Mouse (Mus musculus) adrenal gland, adult 18-20 months (tissue): ENCODE data around the gene Pnck. TPM values are rescaled to one million over a fixed set of nuclear protein-coding genes. Genes with fewer than 3 reads are reported as not detected.

Source experiments
- DNase-seq, 2 experiments: peaks; one replicate each; pipeline ENCODE4 v3.0.0; 2021 to 2022; ENCODE audit warnings: low spot score in 2 of 2
- long read RNA-seq, 2 experiments: library from polyadenylated mRNA; stranded (forward); transcript quantifications; one replicate each; pipeline ENCODE4 v2.0.0; 2021
- total RNA-seq, 2 experiments: library from RNA; stranded (reverse); gene quantifications; 1 replicate in 1 of 2; 2 replicates in 1 of 2; pipeline ENCODE4 v1.2.3; 2021

Gene Pnck
- 10 to 100 TPM; 10.6 to 11.7 TPM for total RNA-seq
- long read RNA-seq, experiment 1, partial matches to known transcripts, result 0 of 6 reads
- long read RNA-seq, experiment 1, other reads (novel, unspliced or antisense), result 1 of 6 reads
- long read RNA-seq, experiment 2, transcript Pnck-202 (12 exons, 1,532 nt), result major isoform, 5 of 15 reads
- long read RNA-seq, experiment 2, partial matches to known transcripts, result 2 of 15 reads
- long read RNA-seq, experiment 2, other reads (novel, unspliced or antisense), result 6 of 15 reads

DNA sequence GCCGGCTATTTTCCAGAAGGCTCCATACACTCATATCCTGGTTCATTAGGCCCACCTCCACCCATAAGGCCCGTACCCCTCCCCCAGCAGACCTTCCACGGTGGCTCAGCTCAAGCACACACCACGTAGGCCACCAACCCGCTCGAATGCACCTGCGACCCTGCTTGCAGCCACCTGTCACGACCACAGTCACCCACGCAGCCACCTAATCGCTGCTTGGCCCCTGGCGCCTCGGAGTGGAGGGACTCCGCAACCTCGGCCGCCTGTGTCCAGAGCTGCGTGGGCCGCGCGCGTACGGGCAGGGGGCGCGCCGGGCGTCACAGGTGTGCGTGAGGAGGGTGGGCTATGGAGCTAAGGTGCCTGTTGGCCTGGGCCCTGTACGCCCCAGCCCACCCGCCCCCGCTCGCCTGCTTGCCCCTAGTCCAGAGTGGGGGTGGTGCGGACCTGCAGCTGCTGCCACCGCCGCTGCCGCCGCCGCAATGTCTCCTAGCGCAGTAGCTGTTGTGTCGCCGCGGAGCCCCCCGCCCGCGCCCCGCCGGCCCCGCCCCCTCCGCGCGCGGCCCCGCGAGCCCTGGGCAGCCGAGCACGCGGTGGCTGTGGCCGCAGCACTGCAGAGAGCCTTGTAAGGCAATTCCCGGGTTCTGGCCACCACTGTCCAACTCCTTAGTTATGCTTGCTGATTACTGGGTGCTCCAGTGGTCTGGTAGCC, at the start of gene Pnck:
Gene Pnck (minus strand): TSS at position 543 of the 709 bp plus-strand sequence.
- DNase-seq, result no peak

DNA sequence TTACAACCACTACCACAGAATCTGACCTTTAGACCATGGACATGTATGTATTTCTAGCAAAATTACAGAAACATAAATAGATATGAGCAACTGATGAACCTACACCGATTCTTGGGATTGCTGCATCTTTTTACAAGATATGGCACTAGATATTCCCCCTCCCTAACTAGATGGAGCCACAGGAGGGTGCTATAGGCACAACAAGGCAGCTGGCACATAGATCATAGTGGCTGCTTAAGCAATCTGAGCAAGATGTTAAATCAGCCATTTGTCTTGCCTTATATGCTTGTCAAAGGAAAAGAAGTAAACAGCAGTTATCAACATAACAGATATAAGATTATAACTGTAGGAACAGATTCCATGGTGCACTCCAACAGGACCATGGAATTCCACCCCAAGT, 40.6 kb upstream of the Pnck start:
- no peak for DNase-seq

DNA sequence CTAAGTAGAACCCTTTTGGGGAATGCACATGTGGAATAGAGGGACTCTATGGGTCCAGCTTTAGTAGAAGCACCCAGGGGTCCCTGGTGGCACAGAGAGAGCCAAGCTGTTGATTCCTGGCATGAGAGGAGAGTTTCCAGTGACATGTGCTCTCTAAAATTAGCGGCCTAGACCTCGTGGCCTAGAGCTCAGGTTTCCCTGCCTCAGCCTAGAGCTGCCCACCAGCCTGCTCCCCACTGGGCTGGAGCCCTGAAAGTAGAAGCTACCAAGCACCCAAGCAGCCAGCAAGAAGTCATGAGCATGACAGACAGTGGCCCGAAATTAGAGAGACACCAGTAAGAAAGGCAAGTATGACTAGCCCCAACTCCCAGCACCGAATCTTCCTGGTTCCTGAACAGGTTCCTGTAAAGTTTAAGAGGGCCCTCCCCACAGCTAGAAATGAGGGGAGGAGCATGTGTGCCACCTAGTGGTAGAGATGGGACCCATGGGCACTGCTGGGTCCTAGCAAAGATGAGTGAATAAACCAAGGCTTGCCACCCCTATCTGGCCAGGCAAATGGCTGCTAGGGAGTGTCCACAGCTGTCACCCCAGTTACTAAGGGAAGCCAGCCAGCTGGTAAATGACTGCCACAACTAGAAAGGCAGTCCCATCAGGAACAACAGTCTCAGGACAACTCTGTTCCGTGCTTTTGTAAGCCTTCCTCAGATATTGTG, 31.2 kb upstream of the Pnck start:
- peak; percentile 37 to 45 for DNase-seq

DNA sequence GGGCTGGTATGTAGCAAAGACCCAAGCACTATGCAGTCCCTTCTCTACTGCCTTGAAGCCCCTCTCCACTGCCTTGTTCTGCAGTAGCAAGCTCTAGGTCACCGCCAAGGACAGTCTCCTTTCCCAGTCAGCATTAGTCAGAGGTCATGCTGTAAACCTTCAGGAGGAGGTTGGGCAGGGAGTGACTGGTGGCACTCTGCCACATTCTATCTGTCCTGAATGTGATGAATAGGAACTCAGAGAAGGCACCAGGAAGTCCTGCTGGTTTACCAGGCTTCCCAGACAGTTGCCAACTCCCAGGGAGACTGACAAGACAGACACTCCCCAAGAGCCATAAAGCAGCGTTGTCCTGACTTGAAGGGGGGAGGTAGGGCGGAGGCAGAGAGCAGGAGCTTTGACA, 25.7 kb upstream of the Pnck start:
- DNase-seq, result peak in 1 of 2 experiments; percentile 50

DNA sequence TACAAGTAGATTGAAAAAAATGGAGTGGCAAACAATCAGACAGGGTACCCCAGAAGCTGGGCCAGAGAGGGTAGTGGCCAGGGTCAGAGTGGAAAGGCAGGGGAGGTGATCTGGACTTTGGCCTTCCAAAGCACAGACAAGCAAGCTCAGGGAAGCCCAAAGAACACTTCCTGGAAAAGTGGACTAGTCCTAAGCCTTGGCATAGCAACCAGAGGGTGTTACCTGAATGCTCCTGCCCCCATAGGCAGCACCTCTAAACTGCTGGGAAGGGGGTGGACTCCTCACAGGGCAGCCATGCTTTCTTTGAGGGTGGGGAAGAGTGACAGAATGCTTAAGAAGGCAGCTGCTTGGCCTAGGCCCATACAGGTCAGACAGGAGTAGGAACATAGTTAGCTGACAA, 25.1 kb upstream of the Pnck start:
- DNase-seq, result no peak

DNA sequence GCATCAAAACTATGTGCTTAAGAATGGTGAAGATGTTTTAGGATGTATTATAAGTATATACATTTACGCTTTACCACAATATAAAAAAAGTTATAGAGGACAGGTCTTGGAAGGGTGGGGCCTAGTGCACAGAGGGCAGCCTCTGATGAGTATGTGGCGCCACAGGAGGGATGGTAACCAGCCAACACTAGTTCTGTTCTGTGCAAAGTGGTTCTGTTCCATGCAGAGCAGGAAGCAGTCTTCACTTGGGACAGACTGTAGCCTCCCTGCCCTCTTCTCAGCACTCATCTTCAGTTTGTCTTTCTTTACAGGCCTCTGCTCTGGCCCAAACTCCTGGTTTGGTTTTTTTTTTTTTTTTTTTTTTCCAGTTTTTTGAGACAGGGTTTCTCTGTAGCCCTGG, 24.2 kb upstream of the Pnck start:
- no peak for DNase-seq

DNA sequence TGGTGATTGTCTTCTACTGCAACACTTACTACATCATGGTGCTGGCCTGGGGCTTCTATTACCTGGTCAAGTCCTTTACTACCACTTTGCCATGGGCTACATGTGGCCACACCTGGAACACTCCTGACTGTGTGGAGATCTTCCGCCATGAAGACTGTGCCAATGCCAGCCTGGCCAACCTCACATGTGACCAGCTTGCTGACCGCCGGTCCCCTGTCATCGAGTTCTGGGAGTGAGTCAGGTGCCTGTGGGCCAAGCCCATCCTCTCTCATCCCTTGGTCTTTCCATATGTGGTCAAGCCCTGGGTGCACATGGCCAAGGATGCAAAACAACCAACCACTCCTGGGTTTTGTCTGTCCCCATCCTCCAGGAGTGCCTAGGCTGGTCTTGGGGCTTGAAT, 16.8 kb upstream of the Pnck start:
- DNase-seq, result no peak

DNA sequence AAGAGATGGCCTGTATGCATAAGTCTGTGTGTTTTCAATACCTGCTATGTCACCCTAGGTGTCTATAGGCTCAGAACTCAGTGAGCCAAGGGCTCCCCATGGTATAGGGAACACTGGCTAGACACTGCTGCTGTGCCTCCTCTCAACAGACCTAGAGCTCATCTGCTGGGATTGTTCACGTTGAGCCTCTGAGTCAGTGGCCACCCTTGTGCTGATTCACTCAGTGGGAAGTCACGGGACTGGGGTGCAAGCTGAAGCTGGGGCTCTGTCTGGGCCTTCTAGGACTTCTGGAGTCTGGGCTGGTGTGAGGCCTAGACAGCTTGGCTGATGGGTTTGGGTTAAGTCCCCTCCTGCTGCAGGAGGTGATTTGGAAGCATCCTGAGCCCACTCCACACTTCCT, 15.3 kb upstream of the Pnck start:
- DNase-seq, result peak in 1 of 2 experiments; percentile 29

DNA sequence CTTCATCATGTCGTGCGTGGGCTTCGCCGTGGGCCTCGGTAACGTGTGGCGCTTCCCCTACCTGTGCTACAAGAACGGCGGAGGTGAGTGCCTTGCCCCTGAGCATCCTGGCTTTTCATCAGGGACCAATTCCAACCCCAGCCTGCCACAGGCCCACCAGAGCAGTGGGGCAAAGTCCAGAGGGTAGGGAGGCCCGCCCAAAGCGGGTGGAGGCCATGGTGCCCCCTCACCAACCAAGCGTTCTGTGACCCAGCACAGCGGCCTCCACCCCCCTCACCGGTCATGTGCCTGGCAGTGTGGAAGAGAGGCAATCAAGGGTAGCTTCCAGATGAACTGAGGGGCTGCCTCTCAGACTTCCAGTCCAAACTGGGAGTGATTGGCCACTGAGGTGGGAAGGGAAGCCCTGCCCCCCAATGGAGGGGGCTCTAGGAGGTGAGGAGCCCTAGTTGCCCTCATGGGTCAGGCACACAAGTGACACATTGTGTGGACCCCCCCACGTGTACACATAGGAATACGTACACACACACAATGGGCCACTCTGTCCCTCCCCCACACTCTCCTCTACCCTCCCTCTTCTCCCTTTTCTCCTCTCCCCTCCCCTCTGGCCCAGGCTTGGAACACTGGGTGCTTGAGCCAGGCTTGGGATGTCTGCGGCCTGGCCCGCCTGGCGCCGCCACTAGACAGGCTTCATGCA, 14.2 kb upstream of the Pnck start:
- no peak for DNase-seq

DNA sequence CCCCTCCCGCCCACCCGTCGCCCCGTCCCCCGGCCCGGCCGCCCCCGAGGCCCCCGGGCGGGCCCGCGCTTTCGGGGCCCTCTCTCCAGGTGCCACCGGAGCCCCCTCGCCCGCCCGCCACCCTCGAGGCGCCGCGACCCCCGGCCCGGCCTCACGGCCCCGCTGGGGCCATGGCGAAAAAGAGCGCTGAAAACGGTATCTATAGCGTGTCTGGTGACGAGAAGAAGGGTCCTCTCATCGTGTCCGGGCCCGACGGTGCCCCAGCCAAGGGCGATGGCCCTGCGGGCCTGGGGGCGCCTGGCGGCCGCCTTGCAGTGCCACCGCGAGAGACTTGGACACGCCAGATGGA, 13.7 kb upstream of the Pnck start:
- no peak for DNase-seq

DNA sequence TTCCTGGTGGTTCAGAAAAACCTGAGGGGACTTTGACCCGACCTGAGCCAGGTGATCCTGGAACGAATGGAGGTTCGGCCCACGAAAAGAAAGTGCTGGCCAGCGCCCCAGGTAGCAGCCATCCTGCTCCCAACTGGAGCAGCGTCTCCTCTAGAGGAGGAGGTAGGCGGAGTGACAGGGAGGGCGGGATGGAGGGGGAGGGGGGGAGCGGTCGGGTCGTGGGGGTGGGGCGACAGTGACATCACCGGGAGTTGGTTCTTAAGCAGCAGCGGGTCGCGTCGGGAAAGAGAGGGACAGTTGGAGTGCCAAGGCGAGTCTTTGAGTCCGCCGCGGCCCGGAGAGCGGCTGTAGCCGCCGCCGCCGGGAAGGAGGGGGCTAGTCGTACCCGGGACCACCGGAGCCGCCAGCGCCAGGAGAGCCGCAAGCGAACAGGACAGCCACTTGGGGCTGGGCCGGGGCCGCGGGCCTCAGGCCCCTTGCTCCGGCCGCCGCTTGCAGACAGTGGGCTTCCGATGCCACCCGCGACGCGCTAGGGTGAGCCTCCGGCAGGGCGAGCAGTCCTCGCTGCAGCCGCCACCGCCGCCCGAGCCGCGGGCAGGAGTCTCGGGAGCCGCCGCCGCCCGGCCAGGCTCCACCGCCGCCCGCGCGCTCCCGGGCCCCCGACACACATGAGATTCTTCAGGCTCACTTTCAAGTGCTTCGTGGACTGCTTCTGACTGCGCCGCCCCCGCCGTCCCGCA, 13.1 kb upstream of the Pnck start, which contains the start of gene Slc6a8:
Gene Slc6a8 (plus strand): TSS at position 272 of the 740 bp plus-strand sequence.
- peak; percentile 73 to 75 for DNase-seq

DNA sequence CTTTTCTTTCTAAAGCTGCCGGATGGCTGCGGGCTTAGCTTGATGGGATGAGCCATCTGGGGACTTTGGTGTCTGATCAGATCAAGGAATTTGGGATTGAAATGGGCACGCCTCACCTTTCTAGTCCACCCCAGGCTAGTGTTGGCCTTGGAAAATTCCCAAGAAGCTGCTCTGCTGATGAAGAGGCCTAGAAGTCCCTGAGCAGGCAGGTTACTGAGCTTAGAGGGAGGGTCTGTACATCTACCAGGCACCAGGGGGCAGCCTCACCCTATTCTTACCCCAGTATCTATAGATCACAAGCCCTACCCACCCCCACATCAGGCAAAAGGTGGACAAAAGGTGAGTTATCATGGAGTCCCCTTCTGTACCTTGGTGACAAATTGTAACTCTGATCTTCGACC, 12.1 kb upstream of the Pnck start:
- DNase-seq, result peak; percentile 36 to 37

DNA sequence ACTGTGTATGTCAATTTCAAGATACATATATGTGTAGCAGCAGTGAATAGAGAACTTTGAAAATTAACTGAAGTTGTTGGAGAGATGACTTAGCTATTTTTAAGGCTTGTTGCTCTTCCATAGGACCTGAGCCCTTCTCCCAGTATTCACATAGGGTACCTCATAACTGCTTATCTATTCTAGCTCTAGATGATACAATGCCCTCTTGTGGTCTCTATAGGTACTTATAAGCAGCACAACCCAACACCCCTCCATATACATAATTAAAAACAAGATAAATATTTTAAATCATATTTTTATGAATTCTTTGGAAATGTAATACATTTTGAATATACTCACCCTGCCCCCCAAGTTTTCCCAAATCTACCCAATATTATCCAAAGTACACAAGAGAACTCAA, 3.2 kb upstream of the Pnck start:
- no peak for DNase-seq

DNA sequence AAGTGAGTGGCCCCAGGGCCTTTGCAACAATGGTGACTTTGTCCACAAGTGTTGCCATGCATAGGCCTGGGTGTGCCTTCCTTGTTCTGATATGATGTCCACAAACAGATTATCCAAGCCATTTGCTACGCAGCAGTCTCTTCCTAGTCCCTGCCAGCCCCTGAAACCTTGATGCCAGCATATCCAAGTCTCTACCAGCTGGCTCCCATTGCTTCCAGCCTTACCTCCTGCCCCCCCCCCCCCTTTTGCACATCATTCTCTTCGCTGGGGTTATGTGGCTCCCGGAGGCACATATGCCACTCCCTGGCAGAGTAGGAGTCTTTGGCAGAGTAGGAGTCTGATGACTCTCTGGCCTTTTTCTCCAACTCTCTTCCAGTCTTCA, 358 bp upstream of the Pnck start:
- DNase-seq, result no peak

DNA sequence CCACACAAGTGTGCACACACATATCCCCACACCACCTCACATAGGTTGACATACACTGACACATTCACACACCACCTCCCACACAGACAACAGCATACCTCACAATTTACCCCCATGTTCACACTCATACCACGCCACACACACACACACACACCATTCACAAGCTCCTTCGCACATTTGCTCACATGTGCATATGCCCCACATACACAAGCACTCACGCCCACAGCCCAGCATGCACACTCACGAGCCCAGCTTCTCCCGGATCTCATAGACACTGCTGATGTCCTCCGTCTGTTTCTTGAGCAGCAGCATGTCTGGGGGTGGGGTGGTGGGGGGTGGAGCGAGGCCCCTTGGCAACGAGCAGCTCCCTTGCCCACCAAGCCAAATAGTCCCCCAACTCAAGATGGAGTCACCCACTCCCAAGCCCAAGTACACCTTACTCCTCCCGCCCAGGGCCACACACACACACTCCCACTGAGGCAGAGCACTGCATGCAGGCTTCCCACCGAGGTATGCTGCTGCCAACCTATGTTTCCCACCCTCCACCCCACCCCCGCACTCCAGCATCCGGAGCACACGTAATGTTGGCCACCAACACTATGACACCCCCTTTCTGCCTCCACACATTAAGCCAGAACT, 862 bp downstream of the Pnck start:
- DNase-seq, result no peak

DNA sequence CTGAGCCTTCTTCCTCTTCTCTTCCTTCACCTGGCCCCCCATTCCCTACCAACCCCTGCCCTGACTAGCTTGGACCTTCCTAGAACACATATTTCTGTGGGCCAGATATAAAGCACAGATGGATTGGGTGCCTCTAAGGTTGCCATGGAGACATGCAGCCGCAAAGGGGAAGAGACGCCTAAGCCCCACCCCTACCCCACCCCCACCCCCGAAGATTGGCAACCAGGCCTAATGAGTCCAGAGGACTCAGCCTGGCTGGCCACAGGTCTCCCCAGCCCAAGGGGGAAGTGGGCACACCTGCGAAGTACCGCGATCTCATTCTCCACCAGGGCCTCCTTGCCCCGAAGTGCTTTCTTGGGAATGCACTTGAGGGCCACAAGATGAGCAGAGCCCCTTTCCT, 1.5 kb downstream of the Pnck start:
- no peak for DNase-seq

DNA sequence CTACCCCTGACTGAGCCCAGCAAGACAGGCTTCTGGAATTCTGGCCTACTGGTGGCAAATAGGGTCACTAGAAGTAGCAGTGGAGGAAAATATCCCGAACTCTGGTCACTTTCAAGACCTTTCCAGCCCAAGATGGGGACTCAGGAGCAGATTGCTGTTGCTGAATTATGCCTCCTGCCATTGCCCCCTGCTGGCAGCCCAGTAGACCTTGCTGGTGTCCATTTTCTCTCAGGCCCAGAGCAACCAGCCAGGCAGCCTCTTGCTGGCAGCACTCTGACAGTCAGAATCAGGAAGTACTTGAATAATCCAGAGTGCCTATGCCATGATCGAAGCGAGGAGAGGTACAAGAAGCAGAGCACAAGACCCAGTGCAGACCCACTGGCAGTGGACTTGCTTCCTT, 4.4 kb downstream of the Pnck start:
- no peak for DNase-seq

DNA sequence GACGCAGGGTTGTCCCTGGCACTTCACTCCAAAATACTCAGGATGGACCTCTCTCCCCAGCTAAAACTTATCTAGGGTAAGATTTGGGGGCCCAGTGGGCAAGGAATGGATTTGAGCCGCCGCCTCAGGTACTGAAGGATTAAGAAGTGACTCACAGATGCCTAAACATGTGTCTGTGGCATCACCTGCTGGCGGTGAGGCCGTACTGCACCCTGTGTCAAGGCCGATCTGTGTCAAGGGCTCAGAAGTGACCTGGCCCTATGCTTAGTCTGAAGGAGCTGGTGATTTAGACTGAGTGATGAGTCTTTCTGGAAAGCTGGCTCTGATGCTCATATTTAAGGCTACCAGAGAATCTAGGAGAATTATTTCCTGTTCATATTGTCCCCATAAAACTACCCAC, 5.7 kb downstream of the Pnck start:
- DNase-seq, result peak in 1 of 2 experiments; percentile 63

DNA sequence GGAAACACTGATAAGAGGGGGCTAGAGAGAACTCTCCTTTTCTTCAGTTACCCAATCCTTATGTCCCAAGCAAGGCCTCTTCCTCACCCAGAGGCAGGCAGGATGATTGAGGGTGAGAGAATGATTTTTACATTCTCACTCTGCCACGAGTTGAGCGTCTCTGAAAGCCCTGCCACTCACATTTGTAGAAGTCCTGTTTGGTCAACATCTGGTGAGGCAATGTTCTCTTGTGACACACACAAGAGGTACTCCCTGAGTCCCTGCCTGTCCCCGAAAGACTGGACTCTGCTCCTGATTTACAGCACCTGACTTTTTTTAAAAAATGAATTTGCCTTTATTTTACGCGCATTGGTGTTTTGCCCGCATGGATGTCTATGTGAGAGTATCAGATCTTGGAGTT, 6.5 kb downstream of the Pnck start:
- no peak for DNase-seq

DNA sequence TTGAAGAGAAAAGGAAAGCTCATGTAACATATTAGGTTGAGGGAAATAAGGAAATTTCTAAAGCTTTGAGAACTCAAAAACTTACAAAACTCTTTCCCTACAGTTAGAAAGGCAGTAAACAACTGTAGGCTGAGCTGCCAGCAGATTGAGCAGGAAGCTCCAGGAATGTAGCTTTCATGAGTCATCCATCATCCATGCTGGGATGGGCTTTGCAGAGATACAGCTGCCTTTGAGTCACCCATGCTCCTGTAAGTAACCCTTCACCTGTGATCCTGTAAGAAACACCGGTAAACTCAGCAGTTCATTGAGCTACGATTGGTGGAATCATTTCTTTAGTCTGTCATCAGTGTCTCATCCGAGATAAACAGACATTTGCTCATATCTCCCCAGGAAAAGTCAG, 9.0 kb downstream of the Pnck start:
- no peak for DNase-seq

DNA sequence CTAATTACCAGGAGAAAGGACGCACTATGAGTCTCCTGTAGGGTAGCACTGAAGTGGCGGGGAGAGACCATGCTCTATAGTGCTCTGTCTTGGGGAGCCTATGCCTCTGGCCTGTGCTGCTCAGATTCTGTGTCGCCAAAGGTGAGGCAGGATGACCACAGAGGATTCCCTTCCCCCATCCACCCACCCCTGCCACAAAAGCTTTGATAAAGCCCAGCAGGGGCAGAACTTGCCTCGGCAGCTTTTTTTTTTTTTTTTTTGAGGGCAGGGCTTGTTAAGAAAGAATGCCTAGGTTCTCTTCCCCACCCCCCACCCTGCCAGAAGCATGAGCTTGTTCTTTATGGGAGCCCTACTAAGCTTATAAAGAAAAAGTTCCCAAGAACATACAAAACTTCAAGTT, 14.8 kb downstream of the Pnck start:
- DNase-seq, result no peak
